Mouse (Mus musculus) stomach, postnatal 0 days (tissue): ENCODE data around the gene Asrgl1. TPM values are rescaled to one million over a fixed set of nuclear protein-coding genes. Genes with fewer than 3 reads are reported as not detected.
"Not testable (repeated sequence)": the region's sequence is repeated elsewhere in the genome, so short reads cannot be mapped to it uniquely, and the experiment has no call there.

ENCODE experiments used
- ATAC-seq: fragments of 200-750 bp; cut with Nextera tagmentation; 2 replicates; pipeline ENCODE4 v1.8.0; 2017; ENCODE audit not compliant: low FRiP score, low TSS enrichment
- DNase-seq: peaks from one replicate; pipeline ENCODE4 v3.0.0-alpha.2; 2016; ENCODE audit warnings: low spot score
- H3K27ac ChIP-seq: fragments of 300-500 bp; sonication (generic); replicated peaks from 2 replicates; pipeline ENCODE4 v1.5.1; 2014; ENCODE audit warnings: mild to moderate bottlenecking, control low read depth
- H3K27me3 ChIP-seq: fragments of 300-500 bp; sonication (generic); 2 replicates; pipeline ENCODE4 v1.6.1; 2014; ENCODE audit warnings: low read length; ENCODE audit not compliant: control insufficient read depth, insufficient read depth
- H3K36me3 ChIP-seq: fragments of 300-500 bp; sonication (generic); 2 replicates; pipeline ENCODE4 v1.6.1; 2014; ENCODE audit warnings: low read length, mixed read lengths; ENCODE audit not compliant: control insufficient read depth, insufficient read depth
- H3K4me1 ChIP-seq: fragments of 300-500 bp; sonication (generic); replicated peaks from 2 replicates; pipeline ENCODE4 v1.6.1; 2014; ENCODE audit warnings: antibody characterized with exemption; ENCODE audit not compliant: control insufficient read depth, insufficient read depth
- H3K4me2 ChIP-seq: fragments of 300-500 bp; sonication (generic); replicated peaks from 2 replicates; pipeline ENCODE4 v1.6.1; 2014; ENCODE audit warnings: low read depth, mild to moderate bottlenecking, control low read depth, moderate library complexity
- H3K4me3 ChIP-seq: fragments of 300-500 bp; sonication (generic); 2 replicates; pipeline ENCODE4 v1.5.1; 2014; ENCODE audit warnings: low read depth, low read length, control low read depth
- H3K9ac ChIP-seq: fragments of 300-500 bp; sonication (generic); 2 replicates; pipeline ENCODE4 v1.6.1; 2014; ENCODE audit warnings: mild to moderate bottlenecking, low read length, control low read depth, mixed read lengths
- H3K9me3 ChIP-seq: fragments of 300-500 bp; sonication (generic); 2 replicates; pipeline ENCODE4 v1.6.1; 2016; ENCODE audit warnings: low read length; ENCODE audit not compliant: control insufficient read depth
- CTCF ChIP-seq: IDR thresholded peaks from 2 replicates; pipeline ENCODE4 v1.5.1; 2016; ENCODE audit warnings: antibody characterized with exemption, low read depth, mild to moderate bottlenecking, moderate library complexity
- EP300 ChIP-seq: optimal IDR thresholded peaks from 2 replicates; pipeline ENCODE3; 2016; ENCODE audit warnings: antibody characterized with exemption
- WGBS: fragments of 180-500 bp; shearing (Covaris S2); extraction: QIAGEN DNeasy Blood & Tissue Kit; methylation state at CpG from one replicate; pipeline ENCODE4 v1.1.7; 2014; 5-methylcytosine and 5-hydroxymethylcytosine counted together
- polyA plus RNA-seq: library from polyadenylated mRNA; unstranded; fragments of >200 nt; fragmentation: Nextera tagmentation; extraction: Ambion mirVana; gene quantifications from 2 replicates; pipeline ENCODE4 v1.2.1, GENCODE M21; 2015

Gene Asrgl1
- 6.9 and 7.5 TPM in 2 replicates for polyA plus RNA-seq

DNA sequence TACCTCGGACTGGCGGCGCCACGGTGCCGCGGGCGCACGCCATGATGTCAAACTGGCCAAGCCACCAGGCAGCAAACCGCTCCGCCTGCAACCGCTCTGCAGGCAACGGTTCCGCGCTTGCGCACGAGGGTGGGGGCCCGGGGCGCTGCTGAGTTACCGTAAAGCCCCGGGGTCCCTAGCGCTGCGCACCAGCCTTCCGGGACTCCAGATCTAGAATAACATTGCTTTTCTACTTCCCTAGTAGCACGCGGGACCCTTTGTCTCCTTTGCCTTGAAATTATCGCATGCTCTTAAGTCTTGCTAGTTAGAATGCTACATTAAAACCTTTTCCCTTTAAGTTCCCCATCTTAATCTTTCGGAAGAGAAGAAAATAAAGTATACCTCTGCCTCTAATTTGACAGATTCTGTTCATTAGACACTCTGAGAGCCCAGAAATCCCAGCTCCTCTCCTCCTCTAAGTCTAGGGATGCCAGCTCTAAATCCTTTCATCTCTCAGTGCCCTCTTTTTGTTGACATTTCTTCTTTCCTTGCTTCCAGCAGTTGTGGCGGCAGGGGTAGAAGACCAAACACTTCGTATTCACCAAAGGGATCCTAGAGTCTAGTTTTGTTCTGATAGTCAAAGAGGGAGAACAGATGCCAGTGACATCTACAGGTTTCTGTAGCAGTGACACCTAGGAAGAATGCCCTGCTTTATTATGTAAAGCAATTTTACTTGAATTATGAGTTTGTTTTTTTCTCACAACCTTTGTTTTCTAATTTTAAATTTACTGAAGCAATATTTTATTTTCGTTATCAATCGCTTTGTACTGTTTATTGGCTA lies at the start of gene Asrgl1:
Asrgl1 (minus strand) TSS at position 125 of the 820 bp plus-strand sequence.
- Histone ChIP-seq H3K4me2 (peak within 1 kb of the TSS; percentile 99), H3K27me3 (no peaks in the 10 kb centered on the region), H3K4me1 (no peaks in the 10 kb centered on the region), H3K27ac (peak within 1 kb of the TSS; percentile 40; the same call in 1 of the 2 replicates), H3K9me3 (no peaks in the 10 kb centered on the region), H3K36me3 (no peaks in the 10 kb centered on the region), H3K9ac (peak within 1 kb of the TSS; percentile 75), H3K4me3 (peak within 1 kb of the TSS; percentile 66)
- DNase-seq = peak; percentile 83
- 9% methylated on average over 31 of the region's 31 CpGs for WGBS
- TF ChIP-seq CTCF (0 out of 2 replicates have a peak, but pooled peaks have one; percentile 14), EP300 (no peak)
- ATAC-seq = peak; percentile 97

DNA sequence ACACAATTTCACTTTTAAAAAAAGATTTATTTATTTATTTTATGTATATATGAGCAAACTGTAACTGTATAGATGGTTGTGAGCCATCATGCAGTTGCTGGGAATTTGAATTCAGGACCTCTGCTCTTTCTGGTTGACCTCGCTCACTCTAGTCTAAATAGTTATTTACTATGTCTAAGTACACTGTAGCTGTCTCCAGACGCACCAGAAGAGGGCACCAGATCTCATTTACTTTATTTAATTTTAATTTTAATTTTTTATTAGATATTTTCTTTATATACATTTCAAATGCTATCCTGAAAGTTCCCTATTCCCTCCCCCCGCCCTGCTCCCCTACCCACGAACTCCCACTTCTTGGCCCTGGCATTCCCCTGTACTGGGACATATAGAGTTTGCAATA lies 10.8 kb upstream of the Asrgl1 start:
- ATAC-seq = no peak
- no peak overlapping the region for H3K9ac ChIP-seq

DNA sequence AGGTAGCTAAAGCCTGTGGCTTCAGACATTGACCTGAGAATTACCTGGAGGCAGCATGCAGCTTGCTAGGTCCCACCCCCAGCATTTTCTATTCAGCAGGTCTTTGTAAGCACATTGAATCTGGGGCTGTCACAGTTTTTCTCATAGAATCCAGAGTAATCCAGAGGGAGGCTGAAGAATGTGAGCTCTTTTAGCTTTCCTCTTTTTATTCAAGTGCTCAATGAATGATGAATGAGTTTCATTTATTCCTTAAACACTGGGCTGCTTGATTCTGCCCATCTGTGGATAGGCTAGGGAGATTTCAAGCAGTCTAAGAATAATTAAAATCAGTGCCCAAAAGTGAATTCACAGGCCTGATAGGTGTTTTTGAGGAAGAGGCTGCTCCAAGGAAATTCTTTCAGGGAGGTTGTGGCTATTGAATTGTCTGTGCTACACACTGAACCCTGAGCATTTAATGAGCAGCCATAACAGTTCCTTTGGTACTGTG lies 8.2 kb upstream of the Asrgl1 start:
- H3K27ac ChIP-seq = no peak overlapping the region

More for the DNA sequence above, 10.8 kb upstream of the Asrgl1 start:
- no peak overlapping the region for H3K27ac ChIP-seq
- no peak overlapping the region for H3K4me3 ChIP-seq
- no peak for DNase-seq
- TF ChIP-seq CTCF (peak; percentile 36), EP300 (no peak)
- H3K36me3 ChIP-seq = no peaks in the 10 kb centered on the region
- no peak overlapping the region for H3K4me2 ChIP-seq
- 61% methylated on average over 4 of the region's 4 CpGs for WGBS
- no peaks in the 10 kb centered on the region for H3K9me3 ChIP-seq
- no peaks in the 10 kb centered on the region for H3K27me3 ChIP-seq
- no peaks in the 10 kb centered on the region for H3K4me1 ChIP-seq

DNA sequence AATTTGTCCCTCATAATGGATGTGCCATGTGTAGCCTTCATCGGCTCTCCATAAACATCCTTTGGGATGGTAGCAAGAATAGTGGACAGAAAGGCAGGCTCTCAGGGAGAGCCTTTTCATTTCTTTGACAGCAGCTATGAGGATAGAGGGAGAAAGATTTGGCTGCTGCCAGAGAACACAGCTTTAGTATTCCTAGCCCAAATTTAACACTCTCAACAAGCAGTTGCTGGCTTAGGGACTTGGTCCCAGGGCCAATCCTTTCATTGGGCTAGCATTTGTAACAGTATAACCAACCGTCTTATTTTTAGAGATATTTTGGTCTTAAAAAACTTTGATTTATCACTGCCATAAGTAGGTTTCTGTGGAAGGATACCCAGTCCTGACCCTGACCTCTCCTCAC lies 7.8 kb upstream of the Asrgl1 start:
- no peaks in the 10 kb centered on the region for H3K27me3 ChIP-seq
- H3K4me2 ChIP-seq = no peak overlapping the region
- H3K9ac ChIP-seq = no peak overlapping the region
- no peaks in the 10 kb centered on the region for H3K9me3 ChIP-seq
- no peak overlapping the region for H3K4me3 ChIP-seq
- WGBS = 66% methylated on average over 2 of the region's 2 CpGs
- H3K36me3 ChIP-seq = no peaks in the 10 kb centered on the region
- H3K4me1 ChIP-seq = no peaks in the 10 kb centered on the region
- DNase-seq (no peak), ATAC-seq (no peak)
- no peak overlapping the region for H3K27ac ChIP-seq
- TF ChIP-seq EP300 (no peak), CTCF (no peak)

More for the DNA sequence above, 8.2 kb upstream of the Asrgl1 start:
- Histone ChIP-seq H3K4me3 (no peak overlapping the region), H3K27me3 (no peaks in the 10 kb centered on the region), H3K9ac (no peak overlapping the region), H3K4me2 (no peak overlapping the region), H3K4me1 (no peaks in the 10 kb centered on the region), H3K9me3 (no peaks in the 10 kb centered on the region), H3K36me3 (no peaks in the 10 kb centered on the region)
- DNase-seq = no peak
- TF ChIP-seq EP300 (no peak), CTCF (no peak)
- no peak for ATAC-seq

DNA sequence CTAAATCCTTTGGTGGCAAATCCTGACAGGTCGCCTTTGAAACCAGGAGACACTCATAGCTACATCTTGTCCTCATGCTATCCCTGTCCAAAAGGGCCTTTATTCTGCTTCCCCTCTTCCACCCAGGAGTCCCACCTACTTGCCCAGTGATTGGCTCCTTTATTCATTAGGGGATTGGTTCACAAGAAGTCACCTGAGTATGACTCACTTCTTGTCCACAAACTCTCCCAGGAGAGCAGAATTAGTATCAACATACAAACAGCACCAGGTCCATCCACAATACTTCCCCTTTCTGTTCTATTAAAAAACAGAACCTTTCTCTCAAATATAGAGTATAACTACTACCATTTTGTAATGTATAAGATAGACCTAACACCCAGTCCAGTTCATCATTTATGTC lies 4.9 kb upstream of the Asrgl1 start:
- H3K4me3 ChIP-seq, H3K36me3 ChIP-seq, H3K4me1 ChIP-seq, ATAC-seq, H3K27me3 ChIP-seq, H3K9me3 ChIP-seq, H3K27ac ChIP-seq, DNase-seq, H3K4me2 ChIP-seq, H3K9ac ChIP-seq: not testable (repeated sequence)
- 83% methylated on average over 1 of the region's 1 CpGs for WGBS

DNA sequence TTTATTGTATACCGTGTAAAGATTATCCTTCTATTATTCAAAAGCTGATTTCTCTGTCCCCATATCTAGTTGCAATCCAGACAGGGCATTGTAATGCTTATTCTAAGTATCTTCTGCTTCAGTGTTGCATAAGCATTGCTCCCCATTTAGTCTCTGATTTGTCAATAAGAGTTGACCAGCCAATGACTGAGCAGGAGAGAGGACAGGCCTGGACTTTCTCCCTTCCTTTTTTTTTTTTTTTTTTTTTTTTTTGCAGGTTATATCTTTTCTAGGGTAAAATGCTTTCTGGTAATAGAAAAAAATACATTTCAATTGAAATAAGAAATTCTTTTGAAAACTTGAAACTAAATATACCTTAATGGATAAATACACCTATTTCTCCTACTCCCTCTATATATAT lies 1.7 kb upstream of the Asrgl1 start:
- H3K9me3 ChIP-seq = no peaks in the 10 kb centered on the region
- no peak overlapping the region for H3K4me3 ChIP-seq
- H3K27ac ChIP-seq = no peak overlapping the region
- H3K4me2 ChIP-seq = no peak overlapping the region
- no peaks in the 10 kb centered on the region for H3K4me1 ChIP-seq
- TF ChIP-seq CTCF (no peak), EP300 (no peak)
- ATAC-seq (no peak), DNase-seq (no peak)
- H3K36me3 ChIP-seq = no peaks in the 10 kb centered on the region
- H3K9ac ChIP-seq = no peak overlapping the region
- H3K27me3 ChIP-seq = no peaks in the 10 kb centered on the region
- WGBS = 77% methylated on average over 1 of the region's 1 CpGs
